Mouse (Mus musculus): ENCODE measurements at regions not wholly inside any gene's neighbourhood (a gene's known extent, or its start where the extent isn't known, plus 50 kb on each side); places are given as distances from the start of the nearest gene placed in this dataset.
A peak's percentile ranks its signal among the peaks of the same experiment; 100 is the strongest.

DNA sequence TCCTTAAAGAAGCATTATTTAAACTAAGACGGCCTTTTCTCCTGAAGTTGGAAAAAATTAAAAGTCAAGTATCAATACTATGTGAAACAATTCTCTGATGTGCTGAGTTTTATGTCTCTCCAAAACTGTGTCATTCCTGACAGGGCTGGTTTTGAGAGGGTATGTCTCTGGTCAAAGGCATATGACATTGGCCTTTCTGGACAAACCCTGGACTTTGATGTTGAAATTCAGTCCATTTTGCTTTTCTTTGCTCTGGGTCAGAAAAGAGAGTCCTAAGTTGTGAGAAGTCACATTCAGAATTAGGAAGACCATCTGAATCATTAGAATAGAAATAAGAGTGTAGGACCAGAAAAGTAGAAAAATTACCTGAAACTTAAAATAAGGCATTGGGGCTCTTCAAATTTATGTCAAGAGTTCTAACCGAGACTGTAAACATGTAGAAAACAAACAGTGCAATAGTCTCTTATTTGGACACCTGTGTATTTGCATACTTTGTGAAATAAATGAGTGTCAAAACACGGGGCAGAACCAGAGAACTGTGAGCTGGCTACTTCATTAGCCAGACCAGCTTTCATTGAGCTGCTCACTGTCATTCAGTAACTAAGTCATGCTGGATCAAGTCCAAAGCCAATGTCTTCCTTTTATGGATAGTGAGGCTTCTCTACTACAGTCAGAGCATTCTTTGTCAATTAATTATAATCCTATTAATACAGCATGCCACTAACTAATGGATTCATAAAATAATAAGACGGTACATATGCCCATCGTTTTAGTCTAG, 209.3 kb upstream of the Adamts9 start:
- intact Hi-C loops (cut with DNase I), result loop anchor here (5.0 kb wide), 1 partner anchor 1495 kb away; no protein-coding TSS in a partner anchor
- DNase-seq, result no peak

DNA sequence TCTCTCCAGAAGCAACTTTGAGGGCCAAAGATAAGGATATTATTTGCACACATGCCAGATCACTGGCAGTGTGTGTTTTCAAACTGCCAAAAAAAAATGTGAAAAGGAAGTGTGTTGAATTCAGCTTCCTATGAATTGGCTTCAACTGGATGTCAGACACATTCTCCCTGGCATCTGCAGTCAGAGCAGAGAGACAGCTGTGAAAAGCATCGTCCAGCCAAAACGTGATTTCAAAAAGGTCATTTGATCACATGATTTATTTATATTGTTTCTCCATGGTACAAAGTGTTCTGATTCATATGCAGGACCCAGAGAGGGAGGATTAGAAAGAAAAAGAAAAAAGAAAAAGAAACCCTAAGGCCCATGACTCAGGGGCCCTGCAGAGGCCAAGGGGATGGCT, 207.2 kb upstream of the Adamts9 start:
- intact Hi-C loops (cut with DNase I), result loop anchor here (5.0 kb wide), 1 partner anchor 1497 kb away; no protein-coding TSS in a partner anchor
- no peak for DNase-seq

DNA sequence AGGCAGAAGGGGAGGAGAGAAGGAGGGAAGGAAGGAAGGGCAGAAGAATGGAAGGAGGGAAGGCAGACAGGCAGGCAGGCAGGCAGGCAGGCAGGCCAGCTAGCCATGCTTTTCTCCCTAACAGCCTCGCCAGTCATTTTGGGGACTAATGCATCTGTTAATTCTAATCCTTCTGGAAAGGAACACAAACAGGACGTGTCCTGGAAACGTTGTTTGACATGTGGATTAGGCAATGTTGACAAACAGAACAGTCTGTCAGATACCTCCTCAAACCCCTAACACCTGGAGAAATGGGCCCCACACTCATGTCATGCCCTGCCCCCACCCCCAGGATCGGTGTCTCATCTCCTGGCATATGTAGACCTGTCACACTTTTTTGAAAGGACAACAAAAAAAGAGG, 206.7 kb upstream of the Adamts9 start:
- intact Hi-C loops (cut with DNase I), result loop anchor here (5.0 kb wide), 1 partner anchor 1497 kb away; no protein-coding TSS in a partner anchor
- no peak for DNase-seq

DNA sequence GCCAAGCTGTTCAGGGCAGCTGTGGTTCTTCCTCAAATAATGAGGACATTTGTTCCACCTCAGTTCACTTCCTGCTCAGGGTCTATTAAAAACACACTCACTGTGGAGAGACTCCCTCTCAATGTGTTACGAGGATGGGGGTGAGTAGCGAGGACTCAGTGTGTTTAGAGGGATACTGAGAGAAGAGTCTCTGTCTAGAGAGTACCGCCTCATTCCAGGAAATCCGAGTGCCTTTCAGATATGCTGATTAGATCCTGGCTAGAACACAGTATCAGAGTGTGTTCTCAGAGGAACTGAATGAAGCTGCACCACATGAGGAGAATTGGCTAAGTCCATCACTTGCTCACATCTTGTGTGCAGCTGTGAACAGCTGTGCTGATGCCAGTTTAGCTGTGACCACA, 197.0 kb upstream of the Adamts9 start:
- intact Hi-C loops (cut with DNase I), result no loop called here
- peak; percentile 3 for DNase-seq

DNA sequence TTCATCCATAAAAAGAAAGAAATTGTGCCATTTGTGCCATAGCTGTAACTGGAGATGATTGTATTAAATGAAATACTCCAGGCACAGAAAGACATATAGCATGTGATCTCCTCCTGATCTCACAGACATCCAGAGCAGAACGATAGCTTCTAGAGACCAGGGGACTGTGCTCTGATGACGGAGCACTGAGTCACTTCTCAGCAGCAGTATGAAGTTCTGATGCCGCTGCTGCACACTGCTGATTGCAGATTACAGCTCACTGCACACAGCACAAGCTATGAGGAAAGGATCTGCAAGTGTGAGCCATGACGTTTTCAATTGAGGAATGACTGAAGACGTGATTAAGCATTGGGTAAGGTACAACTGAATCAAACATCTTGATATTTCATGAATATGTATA, 190.6 kb upstream of the Adamts9 start:
- intact Hi-C loops (cut with DNase I), result no loop called here
- no peak for DNase-seq

DNA sequence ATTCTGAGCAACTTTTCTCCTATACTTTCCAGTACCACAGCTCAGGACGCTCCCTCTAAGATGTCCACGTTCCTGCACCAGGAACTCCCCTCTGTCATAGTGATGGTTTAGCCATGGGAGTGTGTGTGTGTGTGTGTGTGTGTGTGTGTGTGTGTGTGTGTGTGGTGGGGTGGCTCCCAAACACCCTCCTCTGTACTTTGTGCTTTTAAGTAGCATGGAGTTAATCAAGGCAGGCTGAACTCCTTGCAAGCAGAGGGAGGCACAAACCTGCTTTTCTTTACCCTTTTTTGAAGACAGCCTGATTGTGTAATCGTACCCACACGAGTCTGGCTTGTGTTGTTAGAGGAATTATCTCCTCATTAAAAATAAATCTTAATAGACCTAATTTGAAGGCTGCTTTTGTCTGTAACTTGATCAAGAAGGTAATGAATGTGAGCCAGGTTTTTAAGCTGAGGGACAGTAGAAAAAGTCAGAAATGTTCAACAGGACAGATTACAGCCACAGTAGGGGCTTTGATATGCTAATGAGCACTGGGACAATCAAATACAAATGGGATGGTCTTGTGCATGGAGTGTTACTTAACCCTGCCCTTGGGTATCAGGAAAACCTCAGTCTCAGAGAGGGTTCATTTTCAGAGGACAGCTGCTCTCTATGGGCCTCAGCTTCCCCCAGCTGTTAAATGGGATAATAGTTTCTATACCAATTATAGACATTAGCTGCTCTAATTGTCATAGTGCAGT, 187.8 kb upstream of the Adamts9 start:
- intact Hi-C loops (cut with DNase I), result no loop called here
- DNase-seq, result no peak

DNA sequence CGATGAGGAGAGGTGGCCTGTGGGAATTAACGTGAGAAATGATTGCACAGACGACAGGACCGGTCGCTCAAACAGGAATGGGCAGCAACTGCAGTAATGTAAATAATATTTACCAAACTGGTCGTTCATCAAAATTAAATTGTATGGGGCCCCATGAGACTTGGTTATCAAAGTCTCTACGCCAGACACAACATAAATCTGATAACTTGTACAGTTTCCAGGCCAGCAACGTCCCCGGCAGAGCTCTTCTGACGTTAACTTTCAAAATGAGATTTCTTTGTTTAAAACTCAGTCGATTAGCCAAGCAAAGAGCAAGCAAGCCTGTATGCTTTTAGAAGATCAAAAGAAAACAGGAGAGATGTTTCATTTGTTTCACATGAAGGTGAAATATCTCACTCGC, 176.2 kb upstream of the Adamts9 start:
- no peak for DNase-seq
- intact Hi-C loops (cut with DNase I), result no loop called here

DNA sequence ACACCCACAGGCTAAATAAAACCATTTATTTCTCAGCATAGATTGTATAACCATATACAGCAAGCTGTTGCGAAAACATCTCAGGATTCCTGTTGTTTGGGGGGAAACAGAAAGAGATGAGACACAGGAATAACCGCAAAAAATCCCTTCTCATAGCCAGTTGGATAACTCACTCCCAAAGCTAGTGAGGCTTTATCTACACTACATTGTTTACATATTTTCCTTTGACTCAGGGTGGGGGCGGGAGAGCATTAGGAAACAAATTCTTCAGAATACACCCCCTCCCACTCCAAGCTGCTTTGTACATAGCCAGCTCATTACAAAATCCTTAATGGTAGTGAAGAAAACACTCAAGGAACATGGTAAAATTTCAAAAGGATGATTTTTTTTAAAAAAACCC, 170.1 kb upstream of the Adamts9 start:
- DNase-seq, result no peak
- intact Hi-C loops (cut with DNase I), result no loop called here

DNA sequence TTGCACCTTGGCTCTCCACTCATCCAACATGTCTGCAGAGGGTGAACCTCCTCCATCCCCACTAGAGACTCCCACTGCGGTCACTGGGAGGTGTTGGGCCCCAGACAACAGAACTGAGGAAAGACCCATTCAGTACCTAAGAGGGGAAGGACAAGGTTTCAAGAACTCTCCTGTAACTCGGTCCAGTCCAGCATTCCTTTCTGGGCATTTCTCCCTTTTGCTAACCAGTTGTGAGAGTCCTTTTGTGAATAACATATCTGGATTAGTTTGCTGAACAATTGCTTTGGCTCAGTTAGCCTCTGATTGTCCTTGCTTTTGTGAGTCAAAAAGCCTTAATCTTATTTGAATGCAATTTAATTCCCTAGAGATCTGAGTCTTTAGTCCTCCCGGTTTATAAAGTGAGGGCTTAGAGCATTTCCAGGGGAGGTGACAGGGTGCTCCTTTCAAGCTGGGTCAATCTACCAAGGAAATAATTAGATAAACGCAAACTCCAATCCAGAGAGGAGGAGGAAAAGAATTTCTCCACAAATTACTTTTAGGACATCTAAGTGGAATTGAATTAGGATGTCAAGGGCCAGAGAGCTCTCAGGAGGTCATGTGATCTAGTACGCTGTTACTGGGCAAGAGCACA, 151.6 kb upstream of the Adamts9 start:
- intact Hi-C loops (cut with DNase I), result no loop called here
- no peak for DNase-seq

DNA sequence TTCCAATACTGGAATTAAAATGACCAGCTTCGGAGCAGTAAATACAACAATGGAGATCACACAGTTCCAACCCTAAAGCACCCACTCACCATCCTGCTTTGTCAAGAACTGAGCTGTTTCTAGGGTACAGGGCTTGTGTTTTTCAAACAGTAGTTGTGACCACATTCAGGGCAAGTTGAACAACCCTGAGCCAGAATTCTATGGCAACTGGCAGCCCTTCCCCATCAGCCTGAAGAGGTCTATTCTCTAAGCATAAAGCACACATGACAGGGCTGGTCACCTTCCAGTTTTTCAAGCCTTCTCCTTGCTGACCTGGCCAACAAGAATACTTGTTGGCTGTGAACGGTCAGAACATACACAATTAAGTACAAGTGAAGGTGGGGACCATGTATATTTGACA, 150.5 kb upstream of the Adamts9 start:
- intact Hi-C loops (cut with DNase I), result no loop called here
- peak; percentile 13 for DNase-seq

DNA sequence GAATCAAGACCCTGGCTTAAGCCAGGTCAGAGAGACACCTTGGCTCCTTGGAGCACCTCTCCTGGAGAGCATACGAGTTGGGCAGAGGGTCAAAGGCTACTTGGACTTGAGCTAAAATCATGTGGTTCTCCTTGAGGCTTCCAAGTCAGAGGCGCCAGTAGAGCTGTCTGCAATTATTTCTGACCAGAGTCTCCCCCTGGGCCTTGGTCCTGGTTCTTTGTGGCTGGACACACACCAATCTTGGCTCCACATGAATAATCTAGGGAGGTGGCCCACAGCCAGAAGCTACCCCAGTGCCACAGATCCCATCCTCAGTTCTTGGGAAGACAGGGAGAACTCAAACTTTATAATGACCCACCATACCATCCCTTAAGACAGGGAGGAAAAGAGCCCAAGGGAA, 144.0 kb upstream of the Adamts9 start:
- peak; percentile 21 for DNase-seq
- intact Hi-C loops (cut with DNase I), result no loop called here

DNA sequence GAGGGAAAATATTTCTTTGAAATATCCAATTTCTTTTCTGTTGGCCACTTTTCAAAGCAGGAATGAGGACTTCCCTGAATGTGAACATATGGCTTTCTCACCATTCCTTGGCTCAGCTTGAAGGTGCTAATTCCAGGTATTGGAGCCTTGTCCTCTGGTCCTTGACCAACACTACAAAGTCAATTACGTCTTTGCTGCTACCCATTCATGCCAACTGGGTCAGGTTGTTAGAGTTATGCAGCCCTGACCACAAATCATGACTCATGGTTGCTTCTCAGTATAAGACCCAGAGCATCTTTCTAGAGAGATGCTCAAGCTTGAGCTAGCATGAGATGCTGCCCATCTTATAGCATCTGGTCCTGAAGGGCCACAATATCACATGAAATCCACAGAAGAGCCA, 141.0 kb upstream of the Adamts9 start:
- intact Hi-C loops (cut with DNase I), result no loop called here
- DNase-seq, result no peak

DNA sequence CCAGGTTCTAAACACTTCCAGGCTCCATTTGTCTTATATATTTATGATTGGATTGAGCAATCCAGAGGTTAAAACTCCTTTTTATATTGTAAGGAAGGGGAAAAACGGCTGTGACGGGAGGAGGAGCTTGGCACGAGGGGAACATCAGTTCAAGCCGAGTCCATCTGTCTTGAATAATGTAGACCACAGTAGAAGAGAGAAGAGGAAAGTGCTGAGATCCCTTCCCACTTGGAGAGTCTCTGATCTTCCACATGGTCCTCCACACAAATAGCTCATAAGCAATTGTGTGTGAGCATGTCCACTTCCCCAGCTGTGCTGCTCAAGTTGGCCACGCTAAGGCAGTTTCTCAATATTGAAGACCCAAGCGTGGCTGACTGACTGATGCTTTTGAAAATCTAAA, 140.4 kb upstream of the Adamts9 start:
- DNase-seq, result no peak
- intact Hi-C loops (cut with DNase I), result no loop called here

DNA sequence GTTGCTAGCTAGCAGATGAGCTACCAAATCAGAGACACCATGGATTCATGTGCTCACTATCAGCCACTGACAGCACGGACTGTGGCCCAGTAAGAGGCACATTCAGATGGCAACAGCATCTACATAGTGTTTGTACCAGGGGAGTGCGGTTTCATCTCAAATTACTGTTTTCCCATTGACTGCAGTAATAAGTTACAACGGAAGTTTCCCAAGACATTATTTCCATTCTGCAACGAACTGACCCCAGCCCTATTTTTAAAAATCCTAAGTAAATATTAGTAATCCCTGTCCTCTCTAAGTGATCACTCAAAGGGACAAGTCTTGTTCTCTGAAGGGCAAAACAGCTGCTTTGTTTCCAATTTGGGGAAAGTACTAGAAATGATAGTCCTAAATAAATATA, 138.9 kb upstream of the Adamts9 start:
- DNase-seq, result no peak

DNA sequence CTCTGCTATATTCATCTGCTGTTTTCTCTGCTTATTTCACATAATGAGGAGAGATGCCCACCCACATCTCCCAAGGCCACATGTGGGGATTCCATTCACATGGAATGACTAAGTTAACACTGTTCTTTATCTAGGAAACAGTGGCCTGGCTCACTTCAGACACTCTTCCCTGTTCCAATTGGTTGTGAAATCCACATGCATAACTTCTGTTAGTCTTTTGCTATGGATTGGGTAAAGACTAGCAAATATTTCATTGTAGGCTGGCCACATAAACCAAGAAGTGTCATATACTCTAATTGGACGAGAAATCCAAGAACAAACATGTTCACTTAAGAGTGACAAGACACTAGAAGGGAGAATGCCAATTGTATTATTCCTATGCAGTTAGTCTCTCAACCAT, 133.4 kb upstream of the Adamts9 start:
- DNase-seq, result no peak
- intact Hi-C loops (cut with DNase I), result no loop called here

More for the DNA sequence above, 138.9 kb upstream of the Adamts9 start:
- intact Hi-C loops (cut with DNase I), result no loop called here

DNA sequence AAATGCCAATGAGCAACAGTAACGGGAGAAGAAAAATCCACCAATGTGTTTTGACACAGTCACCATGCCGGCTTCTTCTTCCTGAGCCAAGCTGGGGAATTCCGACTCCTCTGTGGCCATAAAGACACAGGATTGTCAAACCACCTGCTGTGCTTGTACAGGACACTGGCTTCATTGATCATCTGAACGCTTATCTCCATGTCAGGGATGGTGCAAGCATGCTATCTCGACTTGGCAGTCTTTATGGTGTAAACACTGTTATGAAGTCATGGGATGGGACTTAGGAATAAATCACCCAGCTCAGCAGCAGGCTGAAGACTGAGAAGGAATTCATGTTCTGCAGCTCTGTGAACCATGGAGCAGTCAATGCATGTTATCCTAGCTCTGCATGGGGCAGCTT, 132.6 kb upstream of the Adamts9 start:
- intact Hi-C loops (cut with DNase I), result no loop called here
- DNase-seq, result no peak

DNA sequence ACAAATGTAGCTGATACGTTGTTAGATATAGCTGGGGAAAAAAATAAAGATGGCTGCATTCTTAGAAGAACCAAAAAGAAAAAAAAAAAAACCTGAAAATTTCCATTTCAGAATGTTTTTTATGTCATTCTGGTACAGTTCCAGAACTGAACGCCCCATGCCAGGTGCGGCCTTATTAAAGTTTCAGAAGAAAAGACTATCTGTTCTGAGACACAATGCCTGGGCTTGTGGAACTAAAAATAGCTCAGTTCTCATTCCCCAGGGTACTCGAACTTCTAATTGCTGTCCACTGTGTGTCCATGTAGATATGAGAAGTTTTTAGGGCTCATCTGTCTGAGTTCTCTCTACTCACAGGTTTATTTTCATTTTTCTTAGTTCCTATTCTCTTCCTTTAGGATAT, 131.7 kb upstream of the Adamts9 start:
- intact Hi-C loops (cut with DNase I), result no loop called here

DNA sequence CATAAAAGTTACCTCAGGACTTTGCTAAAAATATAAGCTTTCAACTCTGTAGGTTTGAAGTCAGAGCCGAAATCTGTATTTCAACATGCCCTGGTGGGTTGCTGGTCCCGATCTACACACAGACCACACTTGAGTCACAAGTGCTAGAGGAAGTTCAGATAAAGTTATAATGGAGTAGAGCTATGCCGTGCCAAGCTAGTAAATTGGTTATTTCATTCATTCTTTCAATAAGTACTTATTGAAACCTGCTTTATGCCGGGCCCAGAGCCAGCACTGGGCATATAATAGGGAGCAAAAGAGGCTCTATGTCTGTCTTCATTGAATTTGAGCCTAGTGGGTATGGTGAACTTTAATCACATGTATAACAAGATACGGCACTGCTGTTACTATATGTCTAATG, 127.6 kb upstream of the Adamts9 start:
- no peak for DNase-seq
- intact Hi-C loops (cut with DNase I), result no loop called here

More for the DNA sequence above, 131.7 kb upstream of the Adamts9 start:
- no peak for DNase-seq

DNA sequence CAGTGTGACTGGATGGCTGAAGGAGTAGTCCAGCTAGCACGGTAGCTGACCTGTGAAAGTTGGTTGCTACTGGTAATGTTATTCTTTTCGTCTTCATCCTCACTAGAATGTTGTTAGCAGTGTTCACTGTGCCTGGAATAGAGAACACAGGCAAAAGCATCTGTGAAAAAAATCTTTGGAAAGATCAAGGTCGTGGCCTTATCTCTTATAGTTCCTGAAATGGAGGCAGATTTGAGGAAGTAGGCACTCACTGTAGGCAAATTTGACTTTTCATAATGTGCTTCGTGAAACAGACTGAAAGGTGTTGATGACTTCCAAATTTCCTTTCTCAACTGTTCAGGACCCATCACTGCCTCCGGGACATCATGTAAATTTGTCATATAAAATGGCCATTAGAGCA, 124.5 kb upstream of the Adamts9 start:
- intact Hi-C loops (cut with DNase I), result no loop called here
- DNase-seq, result no peak

DNA sequence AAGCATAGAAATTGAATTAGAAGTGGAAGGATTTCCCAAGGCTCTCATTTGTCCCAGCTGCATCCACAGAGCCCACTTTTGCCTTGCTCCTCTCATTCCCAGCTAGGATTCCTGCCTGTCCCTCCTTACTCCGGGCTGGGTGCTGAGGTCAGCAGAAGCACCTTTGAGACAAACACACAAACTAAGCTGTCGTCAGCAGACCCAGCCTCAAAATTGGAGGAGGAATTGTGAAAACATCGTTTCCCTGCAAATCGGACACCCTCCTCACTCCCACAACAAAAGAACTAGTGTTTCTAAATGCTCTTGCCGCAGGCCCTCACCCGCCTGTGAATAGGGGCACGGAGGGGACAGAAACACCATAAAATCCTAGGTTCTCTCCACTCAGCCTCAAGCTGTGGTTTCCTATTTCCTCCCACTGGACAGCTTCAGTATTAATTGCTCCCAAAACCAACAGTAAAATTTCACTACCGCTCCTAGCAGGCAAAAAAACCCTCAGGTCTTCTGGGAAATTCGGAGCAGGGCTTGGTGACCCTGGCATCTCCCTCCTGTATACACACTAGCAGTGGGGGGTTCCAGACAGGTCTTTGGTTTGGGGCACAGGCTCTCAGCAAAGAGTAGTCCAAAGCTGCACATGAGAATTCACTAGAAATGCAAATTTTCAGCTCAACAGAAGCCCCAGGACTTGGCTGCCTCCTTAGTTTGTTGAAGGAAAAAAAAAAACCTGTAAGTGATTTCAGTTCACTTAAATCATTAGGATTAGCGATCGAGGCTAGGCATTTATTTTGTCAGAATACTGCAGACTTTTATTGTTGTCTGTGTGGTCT, 123.5 kb upstream of the Adamts9 start:
- intact Hi-C loops (cut with DNase I), result no loop called here
- no peak for DNase-seq
